ENCODE assay signal across 8 mouse cellular contexts in the genomic region with DNA sequence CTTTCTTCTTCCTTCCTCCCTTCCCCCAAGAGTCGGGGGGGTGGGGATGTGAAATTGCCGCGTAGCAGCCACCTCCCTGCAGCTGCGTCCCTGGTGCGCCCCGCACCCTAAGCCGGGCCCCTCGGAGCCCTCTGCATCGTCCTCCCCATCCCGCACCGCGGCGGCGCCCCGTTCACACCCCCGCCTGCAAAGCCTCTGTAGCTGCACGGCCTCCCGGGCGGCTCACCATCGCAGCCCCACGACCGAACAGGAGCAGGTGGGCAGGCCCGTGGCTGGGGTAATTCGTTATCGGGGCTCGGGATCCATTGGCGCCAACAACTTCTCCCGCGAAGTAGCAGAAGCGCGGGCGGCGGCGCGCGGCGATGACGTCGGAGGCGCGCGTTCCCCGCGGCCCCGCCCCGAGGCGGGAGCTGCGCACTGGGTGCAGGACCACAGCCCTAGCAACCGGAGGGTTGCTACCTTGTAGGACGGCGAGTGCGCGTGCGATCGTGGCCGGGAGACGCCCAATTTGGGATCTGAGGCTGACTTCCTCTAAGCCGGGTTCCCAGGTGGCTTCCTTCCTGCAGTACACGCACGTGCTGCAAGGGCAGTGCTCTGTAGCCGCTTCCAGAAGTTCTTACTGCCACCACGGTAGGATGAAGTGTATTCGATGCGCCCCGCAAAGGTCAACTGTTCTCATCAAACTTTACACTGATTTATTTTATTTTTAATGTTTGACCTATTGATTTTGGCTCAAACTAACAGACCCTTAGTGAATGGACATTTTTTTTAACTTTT. TPM values are rescaled to one million over a fixed set of nuclear protein-coding genes. Genes with fewer than 3 reads are reported as not detected.
DNase-seq lines count a peak whose midpoint lies in the region; ATAC-seq lines count a peak whose summit lies in the region.

Gene Rfc1 (minus strand): TSS at position 373 of the 777 bp plus-strand sequence.

- H3K9ac ChIP-seq in intestine, embryonic 14.5 days (ENCODE audit: low read length): peak within 1 kb of the TSS; percentile 88

- DNase-seq in adrenal gland, adult 18-20 months (ENCODE audit: low spot score in 2 of 2): peak; percentile 87
- DNase-seq in embryo, embryonic 11 days: peak; percentile 96
- DNase-seq in gastrocnemius, postnatal 25 days: peak; percentile 86
- peak; percentile 96 for DNase-seq in intestine, embryonic 14.5 days (ENCODE audit: low spot score)
- peak; percentile 88 to 89 for DNase-seq in left cerebral cortex, postnatal 14 days (ENCODE audit: low spot score in 2 of 2)
- peak; percentile 92 for DNase-seq in mesoderm, embryonic 11.5 days (ENCODE audit: low read depth, low spot score)
- DNase-seq in right cerebral cortex, postnatal 36 days (ENCODE audit: low spot score in 2 of 2): peak; percentile 88 to 89
- DNase-seq in yolk sac, embryonic 10.5 days (ENCODE audit: low spot score): peak; percentile 91

- H3K4me1 ChIP-seq in intestine, embryonic 14.5 days (replicated peaks; ENCODE audit: control insufficient read depth, insufficient read depth, low read length): 0 out of 2 replicates have a peak, but pooled peaks cover 9% of the 10 kb centered on the region

- peak within 1 kb of the TSS; percentile 90 for H3K4me2 ChIP-seq in intestine, embryonic 14.5 days (ENCODE audit: low read length)

- under 1% methylated on average over 65 of the region's 65 CpGs for WGBS in intestine, embryonic 14.5 days

- peak within 1 kb of the TSS; percentile 81 for H3K27ac ChIP-seq in intestine, embryonic 14.5 days (ENCODE audit: low read depth)

- H3K4me3 ChIP-seq in intestine, embryonic 14.5 days (ENCODE audit: low read depth, low read length): peak within 1 kb of the TSS; percentile 92

- intact Hi-C loops in left cerebral cortex, postnatal 14 days (cut with DNase I): loop anchor here (5.0 kb wide), 1 partner anchor 57 kb away; the partner anchor contains the start of genes Lias and Rpl9

- no peaks in the 10 kb centered on the region for H3K27me3 ChIP-seq in intestine, embryonic 14.5 days (replicated peaks; ENCODE audit: control insufficient read depth, insufficient read depth, low read length)

- H3K9me3 ChIP-seq in intestine, embryonic 14.5 days (ENCODE audit: control insufficient read depth, low read length): no peaks in the 10 kb centered on the region

- ATAC-seq in intestine, embryonic 14.5 days (replicated peaks; ENCODE audit: low FRiP score, low TSS enrichment, low read depth): peak; percentile 98

- H3K36me3 ChIP-seq in intestine, embryonic 14.5 days (ENCODE audit: control insufficient read depth, insufficient read depth, low read length): 0 out of 2 replicates have a peak, but pooled peaks cover 6% of the 10 kb centered on the region

RNA-seq across cellular contexts. Expression of gene Rfc1, which starts in this region (rescaled TPM):
- total RNA-seq in adrenal gland, adult 18-20 months (2021): 10 to 100 TPM; 31.3 to 43.8 TPM
- 10 to 100 TPM; 18.3 to 20.5 TPM for total RNA-seq in gastrocnemius, postnatal 25 days (2021)
- 87.6 and 98.0 TPM in 2 replicates for polyA plus RNA-seq in intestine, embryonic 14.5 days (2014; fragmentation: Nextera tagmentation; extraction: Ambion mirVana)
- 10 to 100 TPM; 27.0 to 29.6 TPM for total RNA-seq in left cerebral cortex, postnatal 14 days (2021)

Comparison
In these comparisons a context has a peak if more than half of its experiments do, and no peak if none do; other contexts are left out.
1. Peak in every context shown above with its lines: DNase-seq, ATAC-seq, H3K4me3 ChIP-seq and H3K27ac ChIP-seq.